Mouse (Mus musculus) gastrocnemius, postnatal 36 days (tissue): ENCODE measurements at regions not wholly inside any gene's neighbourhood (a gene's known extent, or its start where the extent isn't known, plus 50 kb on each side); places are given as distances from the start of the nearest gene placed in this dataset.
"Not testable (repeated sequence)": the region's sequence is repeated elsewhere in the genome, so short reads cannot be mapped to it uniquely, and the experiment has no call there.

Source experiments
- DNase-seq, 2 experiments: peaks; one replicate each; pipeline ENCODE4 v3.0.0; 2022
- intact Hi-C: fragments of 180-260 bp; cut with DNase I; formaldehyde crosslinking; loops from one replicate; pipeline ENCODE4 v1.15.1; 2025

- no peak for DNase-seq
These were observed 57.9 kb downstream of the Llph start for GRCm38 (mm10) chr10:120284785-120285184.

GRCm38 (mm10) chr10:120291912-120292311 is 65.0 kb downstream of the Llph start:
- intact Hi-C loops: no loop called here

More at GRCm38 (mm10) chr10:120284785-120285184, 57.9 kb downstream of the Llph start:
- intact Hi-C loops: no loop called here

DNA sequence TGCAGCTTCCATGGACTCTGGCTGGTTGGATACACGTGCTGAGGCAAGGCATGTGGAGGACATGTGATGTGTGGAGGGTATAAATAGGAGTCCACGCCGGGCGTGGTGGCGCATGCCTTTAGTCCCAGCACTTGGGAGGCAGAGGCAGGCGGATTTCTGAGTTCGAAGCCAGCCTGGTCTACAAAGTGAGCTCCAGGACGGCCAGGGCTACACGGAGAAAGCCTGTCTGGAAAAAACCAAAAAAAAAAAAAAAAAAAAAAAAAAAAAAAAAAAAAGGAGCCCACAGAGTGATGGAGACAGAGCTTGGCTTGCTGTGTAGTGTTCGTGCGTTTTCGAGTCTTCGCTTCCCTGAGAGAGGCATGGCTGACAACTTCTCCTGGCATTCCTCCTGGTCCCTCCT is 66.5 kb downstream of the Llph start:
- intact Hi-C loops, DNase-seq: not testable (repeated sequence)

More at GRCm38 (mm10) chr10:120291912-120292311, 65.0 kb downstream of the Llph start:
- no peak for DNase-seq

- intact Hi-C loops: no loop called here
- DNase-seq: no peak
These were observed 67.6 kb downstream of the Llph start for GRCm38 (mm10) chr10:120294487-120294886.

DNA sequence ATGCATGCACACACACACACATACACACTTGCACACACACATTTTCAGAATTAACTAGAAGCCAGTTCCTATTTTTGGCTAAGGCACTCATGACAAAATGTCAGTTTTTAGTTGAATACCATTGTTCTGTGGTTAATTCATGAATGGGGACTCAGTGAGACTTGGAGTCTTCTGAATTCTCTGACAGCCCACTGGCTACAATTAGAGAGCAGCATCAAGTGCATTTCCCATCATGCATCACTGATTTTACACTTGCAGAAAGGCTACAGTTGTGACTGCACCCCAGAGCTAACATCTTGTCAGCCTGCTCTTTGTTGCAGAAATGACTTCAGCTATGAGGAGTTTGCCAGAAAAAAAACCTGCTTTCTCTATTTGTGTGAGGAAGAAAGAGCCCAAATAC is 70.4 kb downstream of the Llph start:
- intact Hi-C loops: no loop called here
- DNase-seq: no peak

- intact Hi-C loops: no loop called here
These were observed 71.5 kb downstream of the Llph start for GRCm38 (mm10) chr10:120298293-120298927.

DNA sequence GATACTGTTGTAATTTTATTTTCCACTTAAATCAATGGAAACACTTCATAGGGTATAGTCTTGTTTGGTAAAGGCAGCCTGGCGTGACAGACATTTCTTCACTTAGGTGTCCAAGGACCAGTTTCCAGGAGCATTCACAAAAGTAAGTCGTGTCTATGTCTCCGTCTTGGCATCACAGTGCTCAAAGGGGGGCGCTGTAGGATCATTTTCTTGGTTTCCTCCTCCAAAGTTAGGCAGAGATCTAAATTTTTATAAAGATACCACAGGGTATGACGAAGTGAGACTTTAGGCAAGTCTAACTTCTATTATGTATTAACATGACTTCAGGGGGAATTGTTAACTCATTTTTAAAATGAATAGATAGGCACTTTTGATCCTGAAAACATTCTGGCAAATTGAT is 79.1 kb downstream of the Llph start:
- no peak for DNase-seq
- intact Hi-C loops: loop anchor here (5.0 to 10.0 kb wide), 2 partner anchors 361 to 399 kb away; no protein-coding TSS in a partner anchor

More at GRCm38 (mm10) chr10:120298293-120298927, 71.5 kb downstream of the Llph start:
- DNase-seq: no peak

GRCm38 (mm10) chr10:120308681-120309080 is 81.8 kb downstream of the Llph start:
- no peak for DNase-seq
- intact Hi-C loops: loop anchor here (5.0 to 10.0 kb wide), 2 partner anchors 359 to 396 kb away; no protein-coding TSS in a partner anchor
